ENCODE assay signal across 8 mouse cellular contexts in genomic region chr1:89757545-89757944, GRCm38 (mm10).
DNase-seq lines count a peak whose midpoint lies in the region; ATAC-seq and TF ChIP-seq lines count a peak whose summit lies in the region.

No protein-coding gene starts in this region.

- ATAC-seq in forebrain, postnatal 0 days: no peak
- no peak for ATAC-seq in liver, postnatal 0 days
- ATAC-seq in liver, embryonic 11.5 days (replicated peaks; ENCODE audit: low FRiP score): no peak
- no peak for ATAC-seq in midbrain, postnatal 0 days (ENCODE audit: low FRiP score)

- WGBS in forebrain, postnatal 0 days: 56% methylated on average over 3 of the region's 3 CpGs
- whole genome bisulfite sequencing in forebrain, embryonic 10.5 days: 56% methylated on average over 3 of the region's 3 CpGs
- 66% methylated on average over 3 of the region's 3 CpGs for WGBS in liver, postnatal 0 days (ENCODE audit: insufficient replicate concordance)
- 42% methylated on average over 3 of the region's 3 CpGs for WGBS in liver, embryonic 11.5 days
- WGBS in midbrain, postnatal 0 days: 63% methylated on average over 3 of the region's 3 CpGs

- no peak for TF ChIP-seq POLR2A in bone marrow macrophage, adult 2 months (IDR thresholded peaks at IDR 0.05; ENCODE audit: borderline replicate concordance, low read depth, low read length)

- H3K9ac ChIP-seq in forebrain, postnatal 0 days: no peak overlapping the region
- no peak overlapping the region for H3K9ac ChIP-seq in liver, postnatal 0 days (replicated peaks)
- H3K9ac ChIP-seq in liver, embryonic 11.5 days (ENCODE audit: low read depth, low read length): no peak overlapping the region
- H3K9ac ChIP-seq in midbrain, postnatal 0 days (replicated peaks; ENCODE audit: low read length, poor library complexity, severe bottlenecking): no peak overlapping the region

- no peak for DNase-seq in forebrain, postnatal 0 days
- DNase-seq in forebrain, embryonic 10.5 days (ENCODE audit: extremely low spot score, low spot score): no peak
- peak; percentile 29 for DNase-seq in liver, postnatal 0 days
- DNase-seq in liver, embryonic 11.5 days (ENCODE audit: low spot score): no peak
- DNase-seq in midbrain, postnatal 0 days (ENCODE audit: low spot score): no peak
- no peak for DNase-seq in layer of hippocampus, postnatal 10 days (ENCODE audit: low spot score in 2 of 2)
- no peak for DNase-seq in frontal cortex, postnatal 25 days (ENCODE audit: low spot score in 2 of 2)

- H3K4me2 ChIP-seq in forebrain, postnatal 0 days (ENCODE audit: low read depth): no peak overlapping the region
- no peak overlapping the region for H3K4me2 ChIP-seq in liver, postnatal 0 days (ENCODE audit: low read depth, low read length)
- H3K4me2 ChIP-seq in liver, embryonic 11.5 days: no peak overlapping the region
- no peak overlapping the region for H3K4me2 ChIP-seq in midbrain, postnatal 0 days (ENCODE audit: low read depth, low read length, poor library complexity, severe bottlenecking)

- peaks cover 11% of the 10 kb centered on the region; the same call in 1 of the 2 replicates for H3K27me3 ChIP-seq in forebrain, postnatal 0 days (ENCODE audit: insufficient read depth, low read length)
- peaks cover 78% of the 10 kb centered on the region for H3K27me3 ChIP-seq in forebrain, embryonic 10.5 days (ENCODE audit: poor library complexity, severe bottlenecking)
- H3K27me3 ChIP-seq in liver, postnatal 0 days (ENCODE audit: insufficient read depth, low read length): no peaks in the 10 kb centered on the region
- no peaks in the 10 kb centered on the region for H3K27me3 ChIP-seq in liver, embryonic 11.5 days (replicated peaks; ENCODE audit: control insufficient read depth, insufficient read depth, low read length)
- no peaks in the 10 kb centered on the region for H3K27me3 ChIP-seq in midbrain, postnatal 0 days (ENCODE audit: insufficient read depth, low read length)

- H3K36me3 ChIP-seq in forebrain, postnatal 0 days (ENCODE audit: insufficient read depth): no peaks in the 10 kb centered on the region
- H3K36me3 ChIP-seq in forebrain, embryonic 10.5 days (replicated peaks): peaks cover 7% of the 10 kb centered on the region
- no peaks in the 10 kb centered on the region for H3K36me3 ChIP-seq in liver, postnatal 0 days (replicated peaks; ENCODE audit: insufficient read depth, low read length)
- H3K36me3 ChIP-seq in liver, embryonic 11.5 days (ENCODE audit: control insufficient read depth, insufficient read depth, low read length): no peaks in the 10 kb centered on the region
- H3K36me3 ChIP-seq in midbrain, postnatal 0 days (ENCODE audit: insufficient read depth, low read length): no peaks in the 10 kb centered on the region

- no peak overlapping the region for H3K27ac ChIP-seq in forebrain, postnatal 0 days (ENCODE audit: low read depth, low read length)
- H3K27ac ChIP-seq in forebrain, embryonic 10.5 days: no peak overlapping the region
- H3K27ac ChIP-seq in liver, postnatal 0 days (ENCODE audit: low read depth): no peak overlapping the region
- H3K27ac ChIP-seq in liver, embryonic 11.5 days (ENCODE audit: low read depth, low read length): no peak overlapping the region
- H3K27ac ChIP-seq in bone marrow macrophage, adult 2 months (ENCODE audit: insufficient read depth, low read depth, low read length): no peak overlapping the region
- H3K27ac ChIP-seq in midbrain, postnatal 0 days (ENCODE audit: low read depth, low read length): no peak overlapping the region

- TF ChIP-seq EP300 in liver, postnatal 0 days (IDR thresholded peaks at IDR 0.05; ENCODE audit: low read depth): no peak

- H3K4me3 ChIP-seq in forebrain, postnatal 0 days (ENCODE audit: low read depth, low read length): no peak overlapping the region
- H3K4me3 ChIP-seq in forebrain, embryonic 10.5 days: no peak overlapping the region
- H3K4me3 ChIP-seq in liver, postnatal 0 days (ENCODE audit: low read depth, low read length): no peak overlapping the region
- H3K4me3 ChIP-seq in liver, embryonic 11.5 days (ENCODE audit: low read depth, low read length): no peak overlapping the region
- no peak overlapping the region for H3K4me3 ChIP-seq in bone marrow macrophage, adult 2 months (ENCODE audit: insufficient read depth, low read length)
- H3K4me3 ChIP-seq in midbrain, postnatal 0 days (ENCODE audit: low read depth, low read length): no peak overlapping the region

- TF ChIP-seq CTCF in forebrain, postnatal 0 days (IDR thresholded peaks at IDR 0.05; ENCODE audit: low read depth): peak; percentile 49
- TF ChIP-seq CTCF in liver, postnatal 0 days (IDR thresholded peaks at IDR 0.05; ENCODE audit: low read depth): peak; percentile 58
- TF ChIP-seq CTCF in bone marrow macrophage, adult 2 months (IDR thresholded peaks at IDR 0.05; ENCODE audit: low read depth, low read length): 0 out of 2 replicates have a peak, but pooled peaks have one; percentile 4
- TF ChIP-seq CTCF in midbrain, postnatal 0 days (IDR thresholded peaks at IDR 0.05): peak; percentile 57

- H3K9me3 ChIP-seq in forebrain, postnatal 0 days (ENCODE audit: low read length): no peaks in the 10 kb centered on the region
- H3K9me3 ChIP-seq in forebrain, embryonic 10.5 days: no peaks in the 10 kb centered on the region; the same call in none of the 2 replicates
- H3K9me3 ChIP-seq in liver, postnatal 0 days (ENCODE audit: low read length): no peaks in the 10 kb centered on the region
- H3K9me3 ChIP-seq in liver, embryonic 11.5 days (ENCODE audit: control insufficient read depth, low read length): no peaks in the 10 kb centered on the region
- no peaks in the 10 kb centered on the region for H3K9me3 ChIP-seq in midbrain, postnatal 0 days (ENCODE audit: low read length)

- H3K4me1 ChIP-seq in forebrain, postnatal 0 days (ENCODE audit: insufficient read depth): peaks cover 6% of the 10 kb centered on the region; the same call in 1 of the 2 replicates
- H3K4me1 ChIP-seq in forebrain, embryonic 10.5 days: peaks cover 24% of the 10 kb centered on the region
- H3K4me1 ChIP-seq in liver, postnatal 0 days (ENCODE audit: insufficient read depth): no peaks in the 10 kb centered on the region
- H3K4me1 ChIP-seq in liver, embryonic 11.5 days (replicated peaks; ENCODE audit: control insufficient read depth, insufficient read depth, low read length): no peaks in the 10 kb centered on the region
- peaks cover 10% of the 10 kb centered on the region for H3K4me1 ChIP-seq in bone marrow macrophage, adult 2 months (ENCODE audit: control insufficient read depth, insufficient read depth, low read length)
- peaks cover 3% of the 10 kb centered on the region; the same call in 1 of the 2 replicates for H3K4me1 ChIP-seq in midbrain, postnatal 0 days (ENCODE audit: insufficient read depth, low read length)

Comparison
In these comparisons a context has a peak if more than half of its experiments do, and no peak if none do; other contexts are left out.
1. CTCF ChIP-seq: peak in every context shown above with its lines; median percentile 58 in liver, postnatal 0 days; 57 in midbrain, postnatal 0 days; 49 in forebrain, postnatal 0 days; 4 in bone marrow macrophage, adult 2 months.